Mouse (Mus musculus): Measurements from ENCODE around the gene Gabrp.

Gabrp gene

DNA sequence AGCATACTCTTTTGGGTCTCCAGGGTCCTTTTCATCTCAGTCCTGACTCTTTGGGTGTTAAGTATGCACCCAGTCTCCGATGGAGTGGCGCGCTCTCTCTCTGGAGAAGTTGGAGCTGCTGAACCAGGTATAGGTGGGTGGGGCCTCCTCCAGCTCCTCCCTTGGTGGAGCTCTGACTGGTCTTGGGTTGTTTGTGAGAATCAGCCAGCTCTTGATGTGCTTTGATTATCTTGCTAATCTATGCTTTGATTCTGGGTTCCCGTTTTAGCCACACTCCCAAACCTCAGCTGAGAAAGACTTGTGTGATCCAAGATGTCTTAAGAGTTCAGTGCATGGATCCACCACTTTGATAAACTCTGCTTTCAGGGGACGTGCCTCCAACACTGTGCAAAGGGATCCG, at the start of gene Gabrp:
Gene Gabrp, minus strand, starts transcription at position 101 of the 400 bp plus-strand sequence.
- no peak for DNase-seq (ENCODE audit: low read depth, low spot score)

DNA sequence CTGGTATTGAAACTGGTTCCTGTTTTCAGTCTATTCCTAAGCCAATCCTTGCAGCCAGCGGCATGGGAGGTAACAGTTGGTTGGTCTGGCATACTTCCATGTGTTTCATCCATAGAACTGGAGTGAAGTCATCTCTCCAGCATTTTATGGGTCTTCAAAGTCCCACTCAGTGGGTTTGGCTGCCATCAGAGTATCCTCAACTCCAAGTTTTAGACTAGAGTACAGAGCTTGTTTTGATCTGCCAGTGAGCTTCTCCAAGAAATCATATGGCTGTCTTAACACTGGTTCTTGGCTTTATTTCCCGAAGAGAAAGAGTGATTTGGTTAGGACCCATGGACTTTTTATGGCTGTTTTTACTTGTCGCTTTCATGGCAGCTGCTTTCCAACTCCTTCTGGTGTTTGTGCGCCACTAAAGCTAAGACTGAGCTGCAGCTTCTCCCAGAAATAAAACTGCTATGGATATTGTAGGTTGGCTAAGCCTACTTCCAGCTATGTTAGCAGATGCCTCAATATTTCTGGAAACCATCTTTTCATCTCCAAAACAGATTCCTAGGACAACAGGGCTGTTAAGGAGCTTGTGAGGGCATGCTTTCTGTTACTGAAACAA, 48.5 kb upstream of the Gabrp start:
- DNase-seq (ENCODE audit: low read depth, low spot score) = no peak

DNA sequence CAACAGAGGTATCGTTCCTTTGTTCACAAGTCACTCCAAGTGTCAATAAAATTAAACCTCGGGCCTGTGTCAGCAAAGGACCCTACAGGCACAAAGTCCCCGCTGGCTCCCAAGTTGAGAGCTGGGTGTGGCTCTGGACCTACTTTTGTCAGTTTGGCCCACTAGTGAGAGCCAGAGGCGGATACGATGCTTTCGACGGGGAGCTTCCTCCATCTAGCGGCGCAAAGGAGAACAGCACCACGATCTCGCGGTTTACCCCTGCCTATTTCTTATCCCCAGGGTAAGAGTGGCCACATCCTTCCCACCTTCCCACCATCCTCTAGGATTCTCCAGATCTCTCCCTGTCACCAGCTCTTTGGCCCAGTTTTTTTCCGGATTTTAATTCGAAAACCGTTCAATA, 35.5 kb upstream of the Gabrp start:
- peak; percentile 43 for DNase-seq (ENCODE audit: low read depth, low spot score)

DNA sequence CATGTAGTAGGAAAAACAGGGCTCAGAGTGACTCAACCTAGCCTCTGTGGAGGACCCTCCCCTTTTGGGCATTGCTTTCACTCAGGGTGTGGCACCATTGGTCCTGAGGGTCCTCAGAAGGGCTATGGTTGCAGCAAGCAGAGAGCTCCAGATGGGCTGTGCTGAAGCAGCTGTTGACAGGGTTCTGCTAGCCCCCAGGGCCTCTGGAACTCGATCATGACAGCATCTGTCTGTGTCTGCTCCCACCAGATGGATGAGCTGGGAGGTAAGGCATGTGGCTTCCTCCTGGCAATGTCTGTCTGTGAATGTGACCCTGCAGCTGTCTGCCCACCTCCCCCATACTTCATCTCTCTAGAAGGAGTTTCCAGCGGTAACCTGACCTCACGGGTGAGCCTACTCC, 29.0 kb upstream of the Gabrp start:
- no peak for DNase-seq (ENCODE audit: low read depth, low spot score)

DNA sequence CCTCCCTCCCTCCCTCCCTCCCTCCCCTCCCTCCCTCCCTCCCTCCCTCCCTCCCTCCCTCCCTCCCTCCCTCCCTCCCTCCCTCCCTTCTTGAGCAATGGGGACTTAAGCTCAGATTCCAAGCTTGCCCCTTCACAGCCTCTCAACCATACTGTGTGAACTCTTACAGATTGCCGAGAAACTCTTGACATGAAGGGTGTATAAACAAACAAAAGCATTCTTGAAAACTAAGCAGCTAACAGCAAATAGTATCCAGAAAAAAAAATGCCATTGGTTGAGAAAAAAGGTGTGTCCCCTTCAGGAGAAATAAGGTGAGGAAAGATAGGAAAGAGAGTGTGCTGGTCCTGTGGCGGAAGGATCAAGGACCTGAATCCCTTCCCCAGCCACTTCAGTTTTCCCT, 24.4 kb upstream of the Gabrp start:
- no peak for DNase-seq (ENCODE audit: low read depth, low spot score)

DNA sequence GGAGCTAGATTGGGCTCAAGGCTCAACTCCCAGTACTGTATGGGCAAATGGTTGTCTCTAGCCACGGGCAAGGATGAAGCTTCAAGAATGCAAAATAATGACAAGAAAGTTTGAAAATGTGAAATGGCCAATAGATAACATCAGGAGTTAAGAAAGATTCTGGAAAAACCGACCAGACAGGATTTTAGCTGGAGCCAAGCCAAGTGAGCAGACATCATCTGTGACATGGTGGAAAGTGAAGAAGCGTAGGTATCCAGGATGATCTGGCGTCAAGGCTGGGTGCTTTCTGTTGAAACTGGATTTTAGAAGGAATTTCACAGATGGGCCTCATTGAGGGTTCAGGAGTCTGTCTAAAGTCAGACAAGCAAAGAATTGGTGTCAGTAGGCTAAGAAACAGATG, 20.2 kb upstream of the Gabrp start, which contains the start of gene D130052B06Rik:
Gene D130052B06Rik, plus strand, starts transcription at position 317 of the 400 bp plus-strand sequence.
- DNase-seq (ENCODE audit: low read depth, low spot score) = no peak

DNA sequence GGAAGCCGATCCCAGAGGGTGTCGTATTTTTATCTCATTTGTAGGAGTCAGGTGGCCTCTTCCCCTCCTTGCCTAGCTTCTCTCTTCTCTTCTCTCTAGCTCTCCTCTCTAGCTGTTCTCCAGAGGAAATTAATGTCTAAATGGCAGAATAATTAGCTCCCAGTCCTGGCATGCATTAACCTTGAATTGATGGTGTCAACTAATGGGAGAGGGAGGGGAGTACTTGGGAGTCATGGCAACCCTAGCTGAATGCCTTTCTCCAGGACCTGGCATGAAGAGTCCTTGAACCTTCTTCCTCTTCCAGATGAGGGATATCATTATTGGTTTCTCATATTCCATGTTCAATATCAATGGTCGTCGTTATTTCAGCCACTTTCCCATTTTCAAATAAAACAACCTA, 17.9 kb upstream of the Gabrp start:
- DNase-seq (ENCODE audit: low read depth, low spot score) = no peak

DNA sequence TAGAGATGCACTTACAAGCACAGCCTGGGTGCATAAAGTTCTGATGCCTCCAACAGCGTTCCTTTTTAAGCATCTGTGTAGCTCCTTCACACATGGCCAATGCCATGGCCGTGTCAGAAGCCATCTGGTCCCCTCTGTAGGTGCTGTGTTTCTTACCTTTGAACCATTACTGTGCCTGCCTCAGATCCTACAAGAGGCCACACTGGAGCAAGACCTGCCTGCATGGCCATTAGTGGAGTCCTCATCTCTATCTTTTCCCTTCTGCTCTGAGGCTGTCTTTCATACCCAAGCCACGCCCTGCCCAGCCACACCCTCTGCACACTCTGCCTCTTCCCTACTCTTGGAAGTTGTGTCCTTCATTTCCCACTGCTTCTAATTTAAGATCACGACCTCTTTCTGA, 14.1 kb upstream of the Gabrp start:
- no peak for DNase-seq (ENCODE audit: low read depth, low spot score)

DNA sequence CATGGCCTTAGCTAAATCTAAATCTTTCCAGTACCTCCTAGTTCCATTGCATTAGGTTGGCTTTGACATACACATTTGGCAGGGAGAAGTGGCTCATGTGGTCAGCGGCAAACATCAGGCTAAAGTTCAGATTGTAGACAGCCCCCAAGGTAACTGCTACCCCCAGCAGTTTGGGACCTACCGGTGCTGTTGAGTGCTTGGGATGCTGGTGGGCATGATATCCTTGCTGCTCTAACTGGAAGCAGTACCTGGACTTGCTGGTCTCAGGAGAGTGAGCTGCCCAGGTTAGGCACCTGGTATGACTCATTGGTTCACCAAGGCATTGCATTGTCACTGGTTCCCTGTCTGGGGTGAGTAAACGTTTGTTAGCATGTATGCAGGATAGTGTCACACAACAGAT, 12.0 kb upstream of the Gabrp start:
- DNase-seq (ENCODE audit: low read depth, low spot score) = no peak

DNA sequence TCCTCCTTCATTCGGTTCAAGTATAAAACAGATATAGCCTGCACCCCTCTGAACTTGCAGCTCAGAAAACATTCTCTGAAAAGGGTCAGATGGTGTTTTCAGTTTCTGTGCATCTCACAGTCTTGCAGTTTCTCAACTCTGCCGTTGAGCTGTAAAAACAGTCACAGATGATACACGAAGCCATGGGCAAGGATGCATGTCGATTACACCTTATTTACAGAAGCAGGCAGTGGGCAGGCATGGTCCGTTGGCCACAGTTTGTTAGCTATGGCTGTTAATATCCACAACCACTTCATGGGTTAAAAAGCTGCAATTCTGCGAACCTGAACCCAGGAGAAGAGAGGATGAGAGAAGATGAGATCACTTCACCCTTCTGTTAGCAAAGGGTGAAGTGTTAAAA, 7.9 kb upstream of the Gabrp start:
- DNase-seq (ENCODE audit: low read depth, low spot score) = no peak

DNA sequence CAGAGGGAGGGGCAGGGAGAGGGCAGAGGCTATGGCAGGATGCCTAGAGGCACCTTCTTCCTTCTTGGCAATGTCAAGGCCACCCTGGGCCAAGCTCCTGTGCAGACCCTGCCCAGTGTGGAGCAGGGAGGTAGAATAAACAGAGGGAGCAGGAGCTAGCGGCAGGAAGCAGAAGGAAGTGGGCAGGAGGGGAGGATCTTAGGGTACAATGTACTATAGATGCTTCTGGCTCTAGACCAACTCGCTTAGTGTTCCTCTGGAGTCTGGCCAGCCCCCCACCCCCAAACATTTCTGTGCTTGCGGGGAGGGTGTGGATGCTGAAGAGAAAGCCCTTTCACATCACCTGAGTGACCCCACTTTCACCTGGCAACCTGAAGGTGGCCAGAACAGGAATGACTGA, 862 bp upstream of the Gabrp start:
- no peak for DNase-seq (ENCODE audit: low read depth, low spot score)

DNA sequence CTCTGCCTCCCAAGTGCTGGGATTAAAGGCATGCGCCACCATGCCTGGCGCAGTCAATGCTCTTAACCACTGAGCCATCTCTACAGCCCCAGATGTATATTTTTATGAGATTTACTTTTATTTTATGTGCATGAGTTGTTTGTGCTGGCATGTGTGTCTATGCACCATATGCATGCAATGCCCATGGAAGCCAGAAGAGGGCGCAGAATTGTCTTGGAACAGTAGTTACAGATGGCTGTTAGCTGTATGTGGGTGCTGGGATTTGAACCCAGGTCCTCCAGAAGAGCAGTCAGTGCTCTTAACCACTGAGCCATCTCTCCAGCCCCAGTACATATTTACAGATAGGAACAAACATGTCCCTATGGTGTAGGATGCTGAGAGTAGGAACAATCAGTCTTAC, 3.8 kb downstream of the Gabrp start:
- no peak for DNase-seq (ENCODE audit: low read depth, low spot score)

DNA sequence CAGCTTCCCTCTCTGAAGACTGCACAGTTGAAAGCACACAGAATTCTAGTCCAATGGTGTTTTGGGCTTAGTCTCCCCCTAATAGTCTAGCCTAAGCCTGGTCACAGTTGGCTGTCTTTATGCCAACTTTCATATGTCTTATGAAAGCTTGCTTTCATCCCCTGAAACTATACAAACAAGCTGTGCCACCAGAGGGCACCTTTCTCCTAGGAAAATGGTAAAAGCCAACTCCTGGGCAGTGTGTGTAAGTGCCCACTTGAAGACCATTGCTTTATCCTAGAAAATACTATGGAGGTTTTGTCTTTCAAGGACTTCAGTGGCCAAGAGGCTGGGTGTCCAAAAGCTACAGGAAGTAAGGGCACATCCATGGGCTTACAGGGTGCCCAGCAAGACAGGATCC, 8.3 kb downstream of the Gabrp start:
- peak; percentile 5 for DNase-seq (ENCODE audit: low read depth, low spot score)

DNA sequence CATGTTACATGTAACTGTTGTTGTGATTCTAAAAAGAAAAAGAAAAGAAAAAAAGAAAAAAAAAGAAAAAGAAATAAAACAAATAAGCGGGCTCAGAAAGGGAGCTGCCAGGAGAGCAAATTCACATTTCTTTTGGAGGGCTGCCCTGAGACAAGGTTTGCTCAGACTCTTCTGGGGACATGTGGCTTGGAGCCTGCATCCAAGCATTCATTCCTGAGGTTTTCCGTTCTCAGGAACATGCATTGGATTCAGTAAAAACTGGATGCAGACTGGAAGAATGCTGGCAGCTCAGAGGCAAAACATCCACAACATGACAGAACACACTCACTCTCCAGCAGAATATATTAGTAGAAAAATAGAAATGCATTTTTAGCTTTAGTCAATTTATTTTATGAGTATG, 14.8 kb downstream of the Gabrp start:
- DNase-seq (ENCODE audit: low read depth, low spot score) = no peak

DNA sequence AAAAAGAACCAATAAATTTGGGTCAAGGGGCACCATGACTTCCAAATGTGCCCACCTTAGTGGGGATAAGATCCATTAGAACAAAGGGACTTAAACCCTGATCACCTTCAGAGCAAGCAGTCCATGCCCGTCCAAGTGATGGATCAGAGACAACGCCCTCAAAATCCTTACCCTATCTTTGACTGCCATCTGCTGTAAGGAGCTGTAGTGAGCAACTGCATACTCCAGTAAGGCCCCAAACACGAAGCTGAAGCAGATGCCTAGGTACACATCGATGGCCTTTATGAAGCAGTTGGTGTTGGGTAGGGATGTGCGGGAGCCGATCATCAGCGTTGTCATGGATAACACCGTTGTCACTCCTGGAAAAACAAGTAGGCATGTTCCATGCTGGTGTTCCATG, 24.6 kb downstream of the Gabrp start:
- DNase-seq (ENCODE audit: low read depth, low spot score) = peak; percentile 20

DNA sequence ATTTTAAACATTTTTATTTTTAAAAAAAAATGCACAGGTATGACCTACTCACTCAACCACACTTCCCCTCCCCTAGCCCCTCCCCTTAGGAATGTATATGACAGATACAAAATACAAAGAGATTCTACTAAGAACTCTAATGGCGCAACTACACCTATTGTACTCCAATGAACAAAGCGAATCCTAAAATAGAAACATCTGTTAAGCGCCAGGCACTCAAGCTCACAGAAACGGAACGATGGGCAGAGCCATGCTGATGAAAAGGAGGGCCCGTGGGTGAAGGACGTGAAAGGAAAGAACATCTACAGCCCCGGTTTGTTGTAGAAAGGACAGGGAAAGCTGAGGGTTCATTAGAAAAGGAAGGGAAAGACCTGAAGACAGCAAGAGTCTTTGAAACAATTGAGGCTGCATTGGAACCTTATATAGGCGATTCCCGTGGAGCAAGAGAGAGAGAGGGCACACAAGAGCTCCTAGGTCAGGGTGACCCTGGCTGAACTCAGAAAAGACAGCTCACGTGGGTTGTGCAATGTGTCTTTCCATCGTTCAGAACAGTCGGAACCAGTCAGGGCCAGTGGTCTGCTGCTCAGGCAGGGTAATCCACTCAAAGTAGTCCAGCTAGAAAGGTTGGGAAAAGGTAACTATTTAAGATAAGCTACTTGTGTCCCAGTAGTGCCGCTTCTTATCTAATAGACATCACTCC, 27.7 kb downstream of the Gabrp start:
- DNase-seq (ENCODE audit: low read depth, low spot score) = no peak

DNA sequence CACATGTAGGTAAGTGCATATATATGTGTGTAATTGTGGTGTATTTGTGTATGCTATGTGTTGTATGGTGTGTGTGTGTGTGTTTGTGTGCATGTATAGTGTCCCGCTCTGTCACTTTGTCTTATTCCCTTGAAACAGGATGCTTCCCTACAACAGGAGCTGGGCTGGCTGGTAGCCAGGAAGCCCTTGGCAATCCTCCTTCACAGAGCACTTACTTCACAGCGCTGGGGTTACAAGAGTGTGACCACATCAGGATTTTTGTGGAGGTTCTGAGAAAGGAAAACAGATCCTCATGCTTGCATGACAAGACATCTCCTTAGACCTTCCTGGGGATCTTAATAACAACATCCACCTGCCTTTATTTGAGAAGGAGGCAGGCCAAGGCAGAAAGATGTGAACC, 31.4 kb downstream of the Gabrp start:
- no peak for DNase-seq (ENCODE audit: low read depth, low spot score)

DNA sequence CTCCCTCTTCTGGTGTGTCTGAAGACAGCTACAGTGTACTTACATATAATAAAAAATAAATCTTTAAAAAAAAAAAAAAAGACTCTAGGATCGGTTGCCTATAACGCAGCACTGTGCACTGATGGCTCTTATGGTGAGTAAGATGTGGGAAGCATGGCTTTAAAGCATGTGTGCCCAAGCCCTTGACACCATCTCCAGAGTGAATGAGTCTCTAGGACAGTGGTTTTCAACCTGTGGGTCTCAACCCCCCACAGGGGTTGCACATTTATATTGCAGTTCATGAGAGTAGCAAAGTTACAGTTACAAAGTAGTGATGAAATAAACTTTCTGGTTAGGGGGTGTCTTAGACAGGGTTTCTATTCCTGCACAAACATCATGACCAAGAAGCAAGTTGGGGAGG, 33.8 kb downstream of the Gabrp start:
- DNase-seq (ENCODE audit: low read depth, low spot score) = no peak

DNA sequence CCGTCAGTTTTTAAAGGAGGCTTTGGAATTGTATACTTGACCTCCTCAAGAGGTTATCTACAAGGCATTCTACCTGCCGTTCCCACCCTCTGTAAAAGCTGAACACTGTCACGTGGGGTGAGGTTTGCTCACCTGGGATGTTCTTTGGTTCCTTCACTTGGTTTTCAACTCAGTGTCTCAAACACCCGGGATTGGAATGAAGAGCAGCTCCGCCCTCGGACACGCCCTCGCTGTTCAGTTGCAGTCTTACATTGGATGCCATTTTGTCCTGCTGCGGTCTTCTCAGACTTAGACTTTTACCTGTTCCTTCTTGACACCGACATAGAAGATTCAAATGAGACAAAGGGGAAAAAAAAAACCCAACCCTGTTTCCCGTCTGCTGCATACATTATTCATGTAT, 34.6 kb downstream of the Gabrp start:
- DNase-seq (ENCODE audit: low read depth, low spot score) = no peak

DNA sequence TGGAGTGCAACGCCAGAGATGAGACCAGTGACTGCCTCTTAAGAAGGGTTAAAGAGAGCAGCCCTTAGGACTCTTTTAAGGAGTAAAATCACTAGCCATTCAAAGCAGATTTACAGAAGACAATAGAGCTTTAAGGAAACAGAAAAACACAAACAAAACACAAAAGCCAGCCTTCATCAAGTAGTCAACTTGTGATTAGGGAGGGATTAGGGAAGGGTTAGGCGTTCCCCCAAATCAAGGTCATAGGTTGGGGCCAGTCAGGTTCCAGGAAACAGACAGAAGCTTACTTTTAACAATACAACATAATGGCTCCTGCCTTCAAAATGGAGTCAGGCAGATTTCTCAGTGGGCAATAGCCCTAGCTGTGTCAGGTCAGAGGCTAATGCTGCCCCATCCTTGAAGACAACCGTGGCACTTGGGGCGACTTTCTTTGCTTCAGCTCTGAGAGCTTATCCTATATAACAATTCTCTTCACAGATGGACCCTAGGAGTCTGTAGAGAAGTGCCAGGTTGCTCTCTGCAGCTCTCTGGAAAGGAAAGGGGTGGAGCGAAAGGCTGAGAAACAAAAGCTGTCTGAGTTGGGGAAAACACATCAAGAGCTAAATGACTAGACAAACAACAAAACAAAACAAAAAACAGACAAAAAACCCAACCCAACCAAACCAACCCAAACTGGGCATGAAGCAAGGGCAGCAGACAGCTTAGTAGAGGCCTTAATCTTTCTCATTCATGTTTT, 41.2 kb downstream of the Gabrp start:
- no peak for DNase-seq (ENCODE audit: low read depth, low spot score)

DNA sequence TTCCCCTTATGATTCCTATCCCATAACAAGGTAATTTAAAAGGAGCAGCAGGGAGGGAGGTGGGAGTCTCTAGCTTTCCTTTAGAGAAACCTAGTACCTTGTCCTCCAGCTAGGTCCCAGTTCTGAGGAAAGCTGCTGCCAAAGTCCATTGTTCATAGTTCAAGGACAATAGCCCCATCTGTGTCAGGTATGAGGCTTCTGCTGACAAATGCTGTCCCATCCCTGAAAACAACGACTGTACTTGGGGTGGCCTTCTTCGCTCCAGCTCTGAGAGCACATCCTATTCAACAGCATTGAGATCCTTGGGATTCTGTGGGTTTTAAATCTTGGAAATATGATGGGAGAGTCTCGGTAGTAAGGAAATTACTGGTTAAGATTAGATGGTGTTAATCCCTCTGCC, 42.1 kb downstream of the Gabrp start:
- no peak for DNase-seq (ENCODE audit: low read depth, low spot score)

DNA sequence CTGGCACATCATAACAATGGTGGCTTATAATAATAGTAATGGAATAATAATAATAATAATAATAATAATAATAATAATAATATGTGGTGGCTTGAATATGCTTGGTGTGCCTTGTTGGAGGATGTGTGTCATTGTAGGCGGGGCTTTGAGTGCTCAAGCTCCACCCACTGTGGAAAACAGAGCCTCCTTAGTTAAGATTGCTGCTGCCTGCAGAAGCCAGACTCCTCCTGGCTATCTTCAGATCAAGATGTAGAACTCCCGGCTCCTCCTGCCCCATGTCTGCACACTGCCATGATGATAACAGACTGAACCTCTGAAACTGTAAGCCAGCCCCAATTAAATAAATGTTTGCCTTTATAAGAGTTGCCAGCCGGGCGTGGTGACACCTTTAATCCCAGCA, 44.2 kb downstream of the Gabrp start:
- DNase-seq (ENCODE audit: low read depth, low spot score) = no peak

DNA sequence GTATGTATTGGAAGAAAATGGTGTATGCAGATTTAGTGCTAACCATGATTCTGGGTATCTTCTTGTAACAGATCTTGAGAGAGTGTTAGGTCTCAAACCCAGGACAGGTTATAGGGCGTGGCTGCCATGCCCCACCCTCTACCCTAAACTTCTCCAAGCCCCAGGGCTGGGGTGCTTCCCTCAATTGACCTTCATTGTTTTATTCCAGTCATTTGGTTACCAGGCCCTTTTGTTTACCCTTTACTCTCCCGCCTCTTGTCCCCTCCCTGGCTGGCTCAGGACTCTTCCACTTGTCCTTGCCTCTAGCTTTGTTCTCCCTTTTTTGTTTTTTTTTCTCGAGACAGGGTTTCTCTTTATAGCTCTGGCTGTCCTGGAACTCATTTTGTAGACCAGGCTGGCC, 45.2 kb downstream of the Gabrp start:
- DNase-seq (ENCODE audit: low read depth, low spot score) = no peak

Measured in retina, postnatal 7 days (tissue).